Mouse (Mus musculus) intestine, embryonic 15.5 days (tissue): ENCODE results near the gene Pcyt2. TPM values are rescaled to one million over a fixed set of nuclear protein-coding genes. Genes with fewer than 3 reads are reported as not detected.
A peak's percentile ranks its signal among the peaks of the same experiment; 100 is the strongest.

Source experiments
- ATAC-seq: fragments of 200-750 bp; cut with Nextera tagmentation; 2 replicates; pipeline ENCODE4 v1.8.0; 2017; ENCODE audit warnings: moderate TSS enrichment, moderate library complexity
- H3K27ac ChIP-seq: fragments of 300-500 bp; sonication (generic); 2 replicates; pipeline ENCODE4 v1.5.1; 2015; ENCODE audit warnings: mild to moderate bottlenecking, inconsistent platforms
- H3K27me3 ChIP-seq: fragments of 300-500 bp; sonication (generic); replicated peaks from 2 replicates; pipeline ENCODE4 v1.6.1; 2015; ENCODE audit warnings: inconsistent platforms
- H3K36me3 ChIP-seq: fragments of 300-500 bp; sonication (generic); 2 replicates; pipeline ENCODE4 v1.6.1; 2015; ENCODE audit warnings: inconsistent platforms
- H3K4me1 ChIP-seq: fragments of 300-500 bp; sonication (generic); replicated peaks from 2 replicates; pipeline ENCODE4 v1.6.1; 2015; ENCODE audit warnings: inconsistent platforms
- H3K4me2 ChIP-seq: fragments of 300-500 bp; sonication (generic); replicated peaks from 2 replicates; pipeline ENCODE4 v1.6.1; 2015; ENCODE audit warnings: mild to moderate bottlenecking, inconsistent platforms
- H3K4me3 ChIP-seq: fragments of 300-500 bp; sonication (generic); replicated peaks from 2 replicates; pipeline ENCODE4 v1.5.1; 2015; ENCODE audit warnings: inconsistent platforms
- H3K9ac ChIP-seq: fragments of 300-500 bp; sonication (generic); 2 replicates; pipeline ENCODE4 v1.6.1; 2015; ENCODE audit warnings: inconsistent platforms
- H3K9me3 ChIP-seq: fragments of 300-500 bp; sonication (generic); 2 replicates; pipeline ENCODE4 v1.6.1; 2016; ENCODE audit warnings: inconsistent platforms
- WGBS: fragments of 180-500 bp; shearing (Covaris S2); methylation state at CpG from one replicate; pipeline ENCODE4 v1.1.7; 2015; 5-methylcytosine and 5-hydroxymethylcytosine counted together
- polyA plus RNA-seq: library from polyadenylated mRNA; unstranded; fragments of >200 nt; fragmentation: Nextera tagmentation; extraction: Ambion mirVana; gene quantifications from 2 replicates; pipeline ENCODE4 v1.2.1, GENCODE M21; 2015

Pcyt2 gene
- polyA plus RNA-seq, 1 experiment from 2014 or later = 250 TPM

DNA sequence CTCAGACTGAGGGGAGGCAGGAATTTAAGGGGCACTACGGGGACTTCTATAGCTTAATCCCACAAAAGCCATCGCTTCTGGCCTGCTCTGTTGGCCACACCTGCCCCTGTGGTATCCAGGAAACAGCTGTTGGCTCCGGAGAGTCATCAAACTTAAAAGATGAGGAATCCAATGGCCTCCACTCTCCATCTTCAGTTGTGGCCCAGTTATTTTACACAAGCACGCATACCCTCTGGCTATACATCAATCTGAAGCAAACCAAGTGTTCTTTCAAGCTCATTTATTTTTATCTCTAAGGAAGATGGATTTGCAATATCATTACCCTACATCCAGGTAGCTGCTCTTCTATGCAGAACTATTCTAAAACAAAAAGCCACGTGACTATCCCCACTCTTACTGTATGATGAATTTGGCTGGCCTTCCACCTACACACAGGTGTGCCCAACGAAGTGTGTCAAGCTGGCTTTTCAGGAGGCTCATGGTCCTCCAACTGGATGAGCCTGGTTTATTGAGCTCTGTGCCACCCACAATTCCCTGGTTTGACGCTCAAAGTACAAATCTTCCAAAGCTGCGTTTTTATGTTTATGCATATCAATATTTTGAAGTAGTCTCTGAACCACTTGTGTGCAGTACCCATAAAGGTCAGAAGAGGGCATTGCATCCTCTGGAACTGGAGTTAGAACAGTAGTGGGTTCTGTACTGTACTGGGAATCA lies 35.3 kb downstream of the Pcyt2 start:
- ATAC-seq = no peak
- peak overlapping the region; percentile 81 for H3K4me3 ChIP-seq
- H3K27ac ChIP-seq = peak overlapping the region; percentile 75
- H3K9me3 ChIP-seq = no peaks in the 10 kb centered on the region
- H3K27me3 ChIP-seq = no peaks in the 10 kb centered on the region
- peak overlapping the region; percentile 93 for H3K4me2 ChIP-seq
- peak overlapping the region; percentile 95 for H3K9ac ChIP-seq
- H3K36me3 ChIP-seq = peaks cover 30% of the 10 kb centered on the region
- WGBS = 74% methylated on average over 8 of the region's 8 CpGs
- peaks cover 28% of the 10 kb centered on the region for H3K4me1 ChIP-seq

DNA sequence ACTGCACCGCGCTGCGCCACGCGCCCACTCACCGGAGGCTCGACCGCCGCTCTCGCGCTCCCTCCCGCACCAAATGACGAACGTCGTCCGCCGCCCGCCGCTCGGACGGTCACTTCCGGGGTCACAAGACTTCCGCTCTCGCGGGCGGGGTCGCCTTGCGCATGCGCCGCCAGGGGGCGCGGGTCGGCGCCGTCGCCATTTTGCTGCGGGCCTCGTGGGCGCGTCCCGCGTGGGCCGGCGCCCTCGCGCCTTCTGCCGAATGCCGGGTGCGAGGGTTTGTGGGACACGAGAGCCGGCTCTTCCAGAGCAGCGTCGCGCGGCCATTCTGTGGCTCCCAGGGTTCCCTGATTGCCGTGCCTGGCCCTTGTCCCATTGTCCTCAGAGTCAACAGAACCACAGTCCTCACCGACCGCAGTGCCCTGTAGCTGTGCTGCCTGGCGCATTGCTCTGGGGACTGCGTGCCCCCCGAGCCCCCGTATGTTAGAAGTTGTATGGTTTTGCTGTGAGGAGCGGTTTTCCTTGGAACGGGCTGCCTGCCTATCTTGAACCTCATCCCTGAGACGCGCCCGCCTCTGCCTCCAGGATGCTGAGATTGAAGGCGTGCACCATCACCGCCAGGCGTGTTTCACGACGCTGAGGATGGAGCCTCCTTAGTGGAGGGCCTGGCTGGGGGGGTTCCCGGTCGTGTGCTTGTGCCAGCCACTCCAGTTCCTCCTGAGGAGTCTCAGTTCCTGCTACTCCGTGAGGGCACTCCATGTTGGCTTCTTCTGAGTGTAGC lies 36.1 kb downstream of the Pcyt2 start, which contains the start of gene Arhgdia:
TSS of gene Arhgdia (minus strand) at position 135 of the 778 bp plus-strand sequence.
- H3K4me2 ChIP-seq = peak within 1 kb of the TSS; percentile 93
- H3K9me3 ChIP-seq = no peaks in the 10 kb centered on the region
- WGBS = 3% methylated on average over 75 of the region's 75 CpGs
- H3K36me3 ChIP-seq = peaks cover 27% of the 10 kb centered on the region
- H3K4me1 ChIP-seq = peaks cover 34% of the 10 kb centered on the region
- no peaks in the 10 kb centered on the region for H3K27me3 ChIP-seq
- peak within 1 kb of the TSS; percentile 75 for H3K27ac ChIP-seq
- peak within 1 kb of the TSS; percentile 95 for H3K9ac ChIP-seq
- H3K4me3 ChIP-seq = peak within 1 kb of the TSS; percentile 81
- peak; percentile 68 for ATAC-seq

DNA sequence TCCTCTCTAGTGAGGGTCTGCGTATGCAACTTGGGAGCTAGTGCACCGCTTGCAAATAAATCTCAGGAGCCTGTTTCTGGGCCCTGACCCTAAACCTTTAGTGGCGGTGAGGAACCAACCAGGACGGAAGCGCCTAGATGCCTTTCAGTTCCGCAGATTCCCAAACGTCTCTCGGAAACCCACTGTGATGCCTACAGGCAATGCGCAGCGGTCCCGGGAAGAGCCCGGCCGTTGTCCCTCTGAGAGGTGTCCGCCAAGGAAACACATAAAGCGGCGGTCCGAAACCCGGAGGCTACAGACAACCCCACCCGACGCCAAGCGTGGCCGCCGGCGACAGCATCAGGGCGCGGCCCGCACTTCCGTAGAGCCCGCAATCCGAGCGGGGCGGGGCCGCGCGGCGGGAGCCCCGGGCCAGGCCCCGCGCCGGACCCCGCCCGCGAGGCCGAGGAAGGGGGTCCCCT lies 36.8 kb downstream of the Pcyt2 start:
- Histone ChIP-seq H3K4me3 (peak overlapping the region; percentile 81), H3K9ac (peak overlapping the region; percentile 95), H3K36me3 (peaks cover 24% of the 10 kb centered on the region), H3K27ac (peak overlapping the region; percentile 75), H3K27me3 (no peaks in the 10 kb centered on the region), H3K4me1 (peaks cover 38% of the 10 kb centered on the region), H3K4me2 (peak overlapping the region; percentile 93), H3K9me3 (no peaks in the 10 kb centered on the region)
- peak; percentile 64 for ATAC-seq
- 2% methylated on average over 37 of the region's 44 CpGs for WGBS

DNA sequence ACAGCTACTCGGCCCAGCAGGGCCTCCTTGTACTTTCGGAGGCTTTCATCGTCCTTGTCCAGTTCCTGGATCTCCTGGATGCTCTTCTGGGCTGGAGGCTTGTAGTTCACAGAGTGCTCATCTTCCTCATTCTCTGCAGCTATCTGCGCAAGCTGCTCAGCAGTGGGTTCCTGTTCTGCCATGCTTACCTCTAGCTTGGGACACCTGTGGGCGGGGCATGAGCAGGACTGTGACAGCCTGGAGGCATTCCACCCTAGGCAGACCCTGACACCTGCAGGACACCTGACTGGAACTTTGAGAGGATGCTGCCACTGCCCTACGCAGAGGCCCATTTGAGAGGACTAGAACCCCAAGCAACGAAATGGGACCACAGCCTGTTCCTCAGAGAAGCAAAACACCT lies 37.5 kb downstream of the Pcyt2 start:
- no peaks in the 10 kb centered on the region for H3K27me3 ChIP-seq
- H3K4me1 ChIP-seq = peaks cover 38% of the 10 kb centered on the region
- peak overlapping the region; percentile 93 for H3K4me2 ChIP-seq
- 52% methylated on average over 7 of the region's 7 CpGs for WGBS
- ATAC-seq = 0 out of 2 replicates have a peak, but pooled peaks have one; percentile 16
- peaks cover 23% of the 10 kb centered on the region for H3K36me3 ChIP-seq
- H3K9ac ChIP-seq = peak overlapping the region; percentile 95
- peak overlapping the region; percentile 75 for H3K27ac ChIP-seq
- peak overlapping the region; percentile 81 for H3K4me3 ChIP-seq
- no peaks in the 10 kb centered on the region for H3K9me3 ChIP-seq

DNA sequence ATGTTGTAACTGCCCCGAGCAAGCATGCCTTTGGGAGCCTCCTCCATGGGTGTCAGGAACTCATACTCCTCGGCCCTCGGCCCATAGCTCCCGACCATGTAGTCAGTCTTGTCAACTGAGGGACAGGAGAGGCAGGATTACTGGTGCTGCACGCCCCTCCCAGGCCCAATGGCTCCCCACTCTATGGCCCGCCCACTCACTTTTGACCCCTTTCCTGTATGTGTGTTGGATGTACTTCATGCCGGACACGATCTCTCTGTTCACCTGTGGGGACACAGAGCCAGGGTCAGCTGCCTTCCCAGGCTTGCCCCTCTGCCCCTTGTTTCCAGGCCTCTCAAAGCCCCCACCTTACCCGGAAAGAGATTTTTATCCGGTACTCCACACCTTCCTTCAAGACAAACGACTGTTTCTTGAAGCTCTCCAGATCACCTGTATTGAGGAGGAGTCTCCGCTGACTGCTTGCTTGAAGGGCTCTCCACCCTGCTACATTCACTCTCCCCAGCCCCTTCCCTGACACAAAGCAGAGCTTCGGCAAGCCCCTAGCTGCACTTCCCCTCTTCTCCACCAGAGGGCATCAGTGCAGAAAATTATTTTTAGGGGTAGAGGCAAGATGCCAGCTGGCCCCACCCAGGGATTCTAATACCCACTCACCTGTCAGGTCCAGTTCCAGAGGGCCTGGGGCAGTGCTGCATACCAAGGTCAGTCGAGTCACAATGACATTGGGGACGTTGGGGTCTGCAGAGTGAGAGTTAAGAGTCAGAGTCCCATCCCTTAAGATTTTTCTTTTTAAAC lies 38.2 kb downstream of the Pcyt2 start:
- peak overlapping the region; percentile 81 for H3K4me3 ChIP-seq
- peak overlapping the region; percentile 93 for H3K4me2 ChIP-seq
- peak overlapping the region; percentile 95; the same call in 1 of the 2 replicates for H3K9ac ChIP-seq
- H3K36me3 ChIP-seq = peaks cover 23% of the 10 kb centered on the region
- WGBS = 50% methylated on average over 15 of the region's 15 CpGs
- no peaks in the 10 kb centered on the region for H3K9me3 ChIP-seq
- peaks cover 39% of the 10 kb centered on the region for H3K4me1 ChIP-seq
- ATAC-seq = no peak
- no peaks in the 10 kb centered on the region for H3K27me3 ChIP-seq
- H3K27ac ChIP-seq = peak overlapping the region; percentile 75; the same call in 1 of the 2 replicates

DNA sequence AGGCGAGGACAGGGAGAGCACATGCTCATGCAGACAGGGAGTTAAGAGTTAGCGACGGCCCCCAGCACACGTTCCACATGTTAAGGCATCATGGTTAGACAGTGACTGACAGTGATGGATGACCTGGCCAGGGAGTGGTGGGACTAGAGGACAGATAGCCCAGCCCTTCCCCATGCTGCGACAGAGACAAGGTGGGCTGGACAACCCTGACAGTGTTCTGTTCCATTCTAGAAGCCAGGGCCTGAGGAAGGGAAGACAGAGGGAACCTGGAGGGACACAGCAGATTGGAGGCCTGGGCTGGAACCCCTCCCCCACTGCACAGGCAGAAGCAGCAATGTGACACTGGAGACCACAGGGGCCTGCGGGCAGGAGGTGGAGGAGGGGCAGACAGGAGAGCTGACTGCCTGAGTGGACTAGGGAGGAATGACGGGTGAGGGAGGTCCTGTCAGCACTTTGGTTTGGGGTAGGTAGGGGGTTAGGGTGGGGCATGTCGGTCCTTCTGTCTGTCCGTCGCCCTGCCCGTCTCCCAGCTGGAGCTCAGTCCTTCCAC lies 39.0 kb downstream of the Pcyt2 start:
- Histone ChIP-seq H3K4me3 (no peak overlapping the region), H3K27me3 (no peaks in the 10 kb centered on the region), H3K9me3 (no peaks in the 10 kb centered on the region), H3K9ac (no peak overlapping the region; the same call in 1 of the 2 replicates), H3K27ac (no peak overlapping the region; the same call in 1 of the 2 replicates), H3K4me1 (peaks cover 43% of the 10 kb centered on the region), H3K36me3 (peaks cover 19% of the 10 kb centered on the region), H3K4me2 (no peak overlapping the region)
- no peak for ATAC-seq
- WGBS = 79% methylated on average over 11 of the region's 11 CpGs

DNA sequence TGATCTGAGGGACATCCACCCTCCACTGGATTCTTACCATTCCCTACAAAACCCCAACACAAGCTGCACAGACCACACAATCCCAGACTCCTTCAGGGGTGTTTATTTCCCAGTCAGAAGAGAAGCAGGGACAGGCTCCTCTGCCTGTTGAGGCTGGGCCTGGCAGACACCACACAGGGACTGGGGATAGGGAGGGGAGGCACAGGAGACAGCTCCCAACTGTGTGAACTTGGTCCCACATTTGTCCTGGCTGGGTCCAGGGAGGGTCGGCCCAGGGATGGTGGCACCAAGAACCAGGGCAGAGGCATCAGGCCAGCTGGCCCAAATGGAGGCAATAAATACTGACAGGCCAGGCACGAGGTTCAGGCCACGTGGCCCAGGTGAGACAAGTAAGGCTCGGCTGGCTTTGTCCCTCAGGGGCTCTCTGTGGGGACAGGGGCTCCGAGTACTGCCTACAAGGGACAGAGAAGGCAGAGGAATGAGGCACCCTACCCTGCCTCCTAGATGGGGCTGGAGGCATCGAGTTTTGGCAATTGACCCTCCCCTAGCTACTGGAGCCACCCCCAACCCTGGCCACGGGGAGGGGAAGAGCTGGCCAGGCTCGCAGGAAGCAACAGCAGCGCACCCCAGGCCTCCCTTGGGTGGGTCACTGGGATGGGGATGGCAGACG lies 39.6 kb downstream of the Pcyt2 start:
- H3K4me1 ChIP-seq = peaks cover 43% of the 10 kb centered on the region
- H3K4me2 ChIP-seq = no peak overlapping the region

DNA sequence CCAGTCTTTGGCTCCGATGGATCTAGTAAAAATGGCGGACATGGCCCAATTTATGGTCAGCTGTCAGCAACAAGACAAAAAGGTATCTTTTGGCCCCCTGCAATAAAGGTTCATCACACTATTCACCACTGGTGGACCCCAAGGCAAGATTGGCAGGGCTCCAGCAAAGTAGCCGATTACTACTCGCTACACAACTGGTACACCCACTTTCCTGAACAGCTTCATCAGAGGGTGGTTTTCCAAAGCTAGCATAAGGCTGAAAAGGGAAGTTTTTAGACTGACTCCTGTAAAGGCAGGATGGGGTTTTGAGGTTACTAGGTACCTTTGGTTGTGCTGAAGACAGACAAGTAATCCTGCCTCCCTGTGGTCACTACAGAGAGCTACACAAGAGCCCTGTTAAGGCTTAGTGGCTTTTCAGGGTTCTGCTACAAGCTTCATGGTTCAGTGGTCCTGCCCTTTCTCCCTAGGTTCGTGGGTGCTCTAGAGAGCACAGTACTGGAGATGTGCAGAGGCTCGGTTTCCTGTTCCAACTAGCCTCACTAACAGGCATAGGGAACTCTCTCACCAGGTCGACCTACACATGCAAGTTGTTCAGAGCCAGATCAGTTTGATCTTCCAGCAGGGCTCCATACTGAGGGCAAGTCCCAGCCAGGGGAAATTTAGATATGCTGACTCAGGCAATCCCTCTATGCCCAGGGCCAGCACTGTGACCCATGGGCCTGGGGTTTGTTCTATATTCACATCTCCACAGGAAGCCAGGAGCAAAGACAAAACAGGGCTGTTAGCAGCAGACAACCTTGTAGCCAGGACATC lies 40.3 kb downstream of the Pcyt2 start:
- H3K4me2 ChIP-seq = peak overlapping the region; percentile 42
- peaks cover 43% of the 10 kb centered on the region for H3K4me1 ChIP-seq
- H3K9me3 ChIP-seq = no peaks in the 10 kb centered on the region
- no peaks in the 10 kb centered on the region for H3K27me3 ChIP-seq
- H3K27ac ChIP-seq = peak overlapping the region; percentile 82
- peaks cover 18% of the 10 kb centered on the region for H3K36me3 ChIP-seq
- 86% methylated on average over 7 of the region's 7 CpGs for WGBS
- H3K9ac ChIP-seq = 0 out of 2 replicates have a peak overlapping the region, but pooled peaks have one; percentile 14
- ATAC-seq = no peak
- H3K4me3 ChIP-seq = no peak overlapping the region

More for the DNA sequence above, 39.6 kb downstream of the Pcyt2 start:
- Histone ChIP-seq H3K27ac (no peak overlapping the region; the same call in 1 of the 2 replicates), H3K36me3 (peaks cover 18% of the 10 kb centered on the region), H3K9me3 (no peaks in the 10 kb centered on the region), H3K9ac (peak overlapping the region; percentile 5; the same call in 1 of the 2 replicates), H3K27me3 (no peaks in the 10 kb centered on the region), H3K4me3 (no peak overlapping the region)
- 82% methylated on average over 10 of the region's 10 CpGs for WGBS
- no peak for ATAC-seq

DNA sequence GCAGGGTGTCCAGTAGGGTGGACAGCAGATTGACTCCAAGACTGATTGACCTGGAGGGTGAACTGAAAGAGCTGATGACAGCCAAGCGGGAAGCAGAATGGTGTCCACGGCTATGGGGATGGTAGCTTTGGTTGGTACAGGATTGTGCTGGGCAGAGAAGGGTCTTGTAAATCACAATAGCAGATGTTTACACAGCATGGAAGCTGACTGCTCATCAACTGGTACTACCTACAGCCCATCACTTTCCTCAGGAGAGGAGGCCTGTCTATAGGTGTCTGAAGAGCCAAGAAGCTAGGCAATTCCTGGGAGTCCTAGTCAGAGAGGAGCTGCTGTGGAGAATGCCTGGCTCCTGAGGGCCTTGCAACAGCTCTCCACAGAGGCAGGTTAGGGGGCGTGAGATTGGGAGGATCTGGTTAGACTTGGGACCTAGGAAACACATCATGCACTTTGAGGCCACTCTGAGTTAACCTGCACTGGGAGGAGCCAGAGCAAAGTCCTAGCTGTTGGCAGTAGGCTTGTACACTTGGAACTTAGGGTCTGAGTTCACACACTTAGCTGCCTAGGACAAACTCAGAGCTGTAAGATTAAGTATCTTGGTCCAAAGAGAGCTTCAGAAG lies 41.3 kb downstream of the Pcyt2 start:
- peak overlapping the region; percentile 82 for H3K27ac ChIP-seq
- WGBS = 70% methylated on average over 3 of the region's 3 CpGs

DNA sequence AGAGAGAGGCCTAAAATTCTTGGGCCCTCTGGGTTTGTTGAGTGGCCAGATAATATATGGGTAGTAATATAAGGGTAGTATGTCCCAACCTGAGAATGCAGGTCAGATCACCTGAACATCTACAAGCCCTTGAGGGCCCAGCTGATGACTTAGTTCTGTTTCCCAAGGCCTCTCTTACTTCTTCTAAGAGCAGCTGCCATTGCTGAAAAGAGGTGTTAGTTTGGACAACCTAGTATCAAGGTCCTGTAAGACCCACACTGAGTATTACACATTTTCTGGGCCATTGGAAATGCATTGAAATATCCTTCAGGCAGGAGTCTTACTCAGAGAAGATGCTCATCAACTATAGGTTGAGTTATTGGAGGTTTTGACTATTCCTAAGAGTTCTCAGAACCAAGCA lies 41.8 kb downstream of the Pcyt2 start:
- ATAC-seq = no peak
- Histone ChIP-seq H3K27ac (peak overlapping the region; percentile 68), H3K4me2 (0 out of 2 replicates have a peak overlapping the region, but pooled peaks have one; percentile 12)

More for the DNA sequence above, 41.3 kb downstream of the Pcyt2 start:
- H3K4me2 ChIP-seq = peak overlapping the region; percentile 42
- H3K36me3 ChIP-seq = peaks cover 18% of the 10 kb centered on the region
- H3K9ac ChIP-seq = 0 out of 2 replicates have a peak overlapping the region, but pooled peaks have one; percentile 14
- peak; percentile 4 for ATAC-seq
- H3K27me3 ChIP-seq = no peaks in the 10 kb centered on the region
- H3K4me1 ChIP-seq = peaks cover 47% of the 10 kb centered on the region
- no peaks in the 10 kb centered on the region for H3K9me3 ChIP-seq
- H3K4me3 ChIP-seq = no peak overlapping the region

More for the DNA sequence above, 41.8 kb downstream of the Pcyt2 start:
- H3K4me1 ChIP-seq = peaks cover 52% of the 10 kb centered on the region
- no peak overlapping the region for H3K9ac ChIP-seq
- no peaks in the 10 kb centered on the region for H3K9me3 ChIP-seq
- H3K36me3 ChIP-seq = peaks cover 22% of the 10 kb centered on the region
- no peak overlapping the region for H3K4me3 ChIP-seq
- H3K27me3 ChIP-seq = no peaks in the 10 kb centered on the region
